23 mouse cellular contexts compared by ENCODE assay signal in the genomic region with DNA sequence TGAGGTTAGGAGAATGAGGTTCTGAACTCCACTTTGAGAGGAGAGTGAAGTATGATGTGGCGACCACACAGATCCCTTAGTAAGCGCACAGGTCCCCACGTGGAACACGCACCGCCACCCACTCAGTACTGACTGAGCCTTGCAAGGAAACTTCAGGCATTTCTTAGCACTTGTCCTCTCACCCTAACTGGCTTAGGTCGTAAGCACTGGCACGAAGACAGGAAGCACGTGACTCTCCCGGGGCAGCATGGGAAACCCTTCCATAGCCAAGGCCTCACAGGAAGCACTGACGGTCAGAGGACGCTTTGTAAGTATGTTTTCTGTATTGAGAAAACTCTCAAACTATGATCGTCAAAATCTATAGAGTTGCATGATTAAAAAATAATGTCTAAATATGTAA.
"Had no signal": no experiment of that assay in that cellular context is flagged by ENCODE, and none has a peak within 500 bp of the region (broad histone marks: within the 10 kb centered on the region; RNA-seq: fewer than 3 reads in every experiment).

No protein-coding gene starts in this region.

- H3K4me3 ChIP-seq: heart, embryonic 10.5 days; heart, embryonic 12.5 days; hindbrain, embryonic 13.5 days; hindbrain, embryonic 15.5 days; kidney, embryonic 15.5 days; limb, embryonic 10.5 days; limb, embryonic 12.5 days had no signal

- H3K4me1 ChIP-seq: heart, embryonic 12.5 days; hindbrain, embryonic 13.5 days; hindbrain, embryonic 15.5 days; kidney, embryonic 15.5 days; limb, embryonic 10.5 days; limb, embryonic 12.5 days had no signal

- H3K9ac ChIP-seq: heart, embryonic 12.5 days; hindbrain, embryonic 13.5 days; hindbrain, embryonic 15.5 days; kidney, embryonic 15.5 days; limb, embryonic 12.5 days had no signal

- H3K9me3 ChIP-seq: heart, embryonic 10.5 days; heart, embryonic 12.5 days; hindbrain, embryonic 13.5 days; hindbrain, embryonic 15.5 days; kidney, embryonic 15.5 days; limb, embryonic 10.5 days; limb, embryonic 12.5 days had no signal

- H3K27me3 ChIP-seq: heart, embryonic 12.5 days; hindbrain, embryonic 13.5 days; hindbrain, embryonic 15.5 days; kidney, embryonic 15.5 days; limb, embryonic 12.5 days had no signal

- DNase-seq: gastrocnemius, postnatal 14 days; gastrocnemius, postnatal 36 days; heart, adult 18-20 months; heart, postnatal 10 days; kidney, adult 11 months; kidney, adult 2 months; kidney, adult 9 months; kidney, postnatal 14 days; kidney, postnatal 36 days; layer of hippocampus, adult 9-11 months; layer of hippocampus, postnatal 36 days; liver had no signal

- H3K36me3 ChIP-seq: heart, embryonic 10.5 days; heart, embryonic 12.5 days; hindbrain, embryonic 13.5 days; hindbrain, embryonic 15.5 days; kidney, embryonic 15.5 days; limb, embryonic 10.5 days; limb, embryonic 12.5 days had no signal

- H3K27ac ChIP-seq: heart, embryonic 10.5 days; hindbrain, embryonic 13.5 days; hindbrain, embryonic 15.5 days; hindbrain, postnatal 0 days; kidney, embryonic 15.5 days; kidney, postnatal 0 days; limb, embryonic 10.5 days; limb, embryonic 12.5 days had no signal

- ATAC-seq: hindbrain, postnatal 0 days; intestine, embryonic 16.5 days had no signal

- H3K4me2 ChIP-seq: heart, embryonic 12.5 days; hindbrain, embryonic 13.5 days; hindbrain, embryonic 15.5 days; kidney, embryonic 15.5 days; limb, embryonic 12.5 days; liver, embryonic 11.5 days had no signal
